Mouse (Mus musculus): ENCODE measurements at regions not wholly inside any gene's neighbourhood (a gene's known extent, or its start where the extent isn't known, plus 50 kb on each side); places are given as distances from the start of the nearest gene placed in this dataset.

- 73% methylated on average over 5 of the region's 5 CpGs for WGBS
- Histone ChIP-seq H3K79me2 (ENCODE audit: control insufficient read depth, insufficient read depth, low read length) (no peaks in the 10 kb centered on the region), H3K4me3 (ENCODE audit: insufficient read depth, low read depth, low read length) (no peak overlapping the region), H3K9ac (ENCODE audit: low read depth, low read length) (no peak overlapping the region), H3K4me1 (ENCODE audit: control insufficient read depth, insufficient read depth, low read length) (no peaks in the 10 kb centered on the region), H3K36me3 (ENCODE audit: control insufficient read depth, insufficient read depth, low read length) (no peaks in the 10 kb centered on the region), H3K27ac (replicated peaks; ENCODE audit: insufficient read depth, low read depth, low read length) (no peak overlapping the region), H3K27me3 (ENCODE audit: control insufficient read depth, insufficient read depth, low read length) (no peaks in the 10 kb centered on the region)
- DNase-seq (ENCODE audit: extremely low read depth, low read depth, low spot score) = no peak
- TF ChIP-seq CTCF (IDR thresholded peaks at IDR 0.05; ENCODE audit: low read depth, low read length) = no peak
- no peak for TF ChIP-seq POLR2A (IDR thresholded peaks at IDR 0.05; ENCODE audit: extremely low read depth, insufficient read depth, low read length)
Measured at GRCm38 (mm10) chr14:15801477-15802099, 362.8 kb upstream of the Lrrc3b start.

GRCm38 (mm10) chr14:15809083-15809482 is 370.3 kb upstream of the Lrrc3b start:
- H3K9ac ChIP-seq (ENCODE audit: low read depth, low read length) = no peak overlapping the region
- H3K36me3 ChIP-seq (ENCODE audit: control insufficient read depth, insufficient read depth, low read length) = no peaks in the 10 kb centered on the region
- DNase-seq (ENCODE audit: extremely low read depth, low read depth, low spot score) = no peak
- no peaks in the 10 kb centered on the region for H3K79me2 ChIP-seq (ENCODE audit: control insufficient read depth, insufficient read depth, low read length)
- no peaks in the 10 kb centered on the region for H3K4me1 ChIP-seq (ENCODE audit: control insufficient read depth, insufficient read depth, low read length)
- H3K27me3 ChIP-seq (ENCODE audit: control insufficient read depth, insufficient read depth, low read length) = no peaks in the 10 kb centered on the region
- no peak overlapping the region for H3K4me3 ChIP-seq (ENCODE audit: insufficient read depth, low read depth, low read length)
- TF ChIP-seq POLR2A (IDR thresholded peaks at IDR 0.05; ENCODE audit: extremely low read depth, insufficient read depth, low read length) = no peak
- TF ChIP-seq CTCF (IDR thresholded peaks at IDR 0.05; ENCODE audit: low read depth, low read length) = no peak
- WGBS = 64% methylated on average over 2 of the region's 2 CpGs
- no peak overlapping the region for H3K27ac ChIP-seq (replicated peaks; ENCODE audit: insufficient read depth, low read depth, low read length)

- H3K27me3 ChIP-seq (ENCODE audit: control insufficient read depth, insufficient read depth, low read length) = no peaks in the 10 kb centered on the region
- no peaks in the 10 kb centered on the region for H3K79me2 ChIP-seq (ENCODE audit: control insufficient read depth, insufficient read depth, low read length)
- no peaks in the 10 kb centered on the region for H3K4me1 ChIP-seq (ENCODE audit: control insufficient read depth, insufficient read depth, low read length)
- TF ChIP-seq CTCF (IDR thresholded peaks at IDR 0.05; ENCODE audit: low read depth, low read length) (no peak), POLR2A (IDR thresholded peaks at IDR 0.05; ENCODE audit: extremely low read depth, insufficient read depth, low read length) (no peak)
- WGBS = 79% methylated on average over 1 of the region's 1 CpGs
- DNase-seq (ENCODE audit: extremely low read depth, low read depth, low spot score) = no peak
- no peak overlapping the region for H3K27ac ChIP-seq (replicated peaks; ENCODE audit: insufficient read depth, low read depth, low read length)
- no peak overlapping the region for H3K9ac ChIP-seq (ENCODE audit: low read depth, low read length)
- H3K4me3 ChIP-seq (ENCODE audit: insufficient read depth, low read depth, low read length) = no peak overlapping the region
- no peaks in the 10 kb centered on the region for H3K36me3 ChIP-seq (ENCODE audit: control insufficient read depth, insufficient read depth, low read length)
Measured at GRCm38 (mm10) chr14:15841390-15842023, 402.7 kb upstream of the Lrrc3b start.

GRCm38 (mm10) chr14:15842024-15842599 is 403.3 kb upstream of the Lrrc3b start:
- Histone ChIP-seq H3K36me3 (ENCODE audit: control insufficient read depth, insufficient read depth, low read length) (no peaks in the 10 kb centered on the region), H3K4me3 (ENCODE audit: insufficient read depth, low read depth, low read length) (no peak overlapping the region), H3K79me2 (ENCODE audit: control insufficient read depth, insufficient read depth, low read length) (no peaks in the 10 kb centered on the region), H3K4me1 (ENCODE audit: control insufficient read depth, insufficient read depth, low read length) (no peaks in the 10 kb centered on the region), H3K9ac (ENCODE audit: low read depth, low read length) (no peak overlapping the region), H3K27me3 (ENCODE audit: control insufficient read depth, insufficient read depth, low read length) (no peaks in the 10 kb centered on the region), H3K27ac (replicated peaks; ENCODE audit: insufficient read depth, low read depth, low read length) (no peak overlapping the region)
- WGBS = 53% methylated on average over 1 of the region's 1 CpGs
- no peak for DNase-seq (ENCODE audit: extremely low read depth, low read depth, low spot score)
- no peak for TF ChIP-seq POLR2A (IDR thresholded peaks at IDR 0.05; ENCODE audit: extremely low read depth, insufficient read depth, low read length)
- no peak for TF ChIP-seq CTCF (IDR thresholded peaks at IDR 0.05; ENCODE audit: low read depth, low read length)

- H3K4me1 ChIP-seq (ENCODE audit: control insufficient read depth, insufficient read depth, low read length) = no peaks in the 10 kb centered on the region
- H3K4me3 ChIP-seq (ENCODE audit: insufficient read depth, low read depth, low read length) = no peak overlapping the region
- H3K27me3 ChIP-seq (ENCODE audit: control insufficient read depth, insufficient read depth, low read length) = no peaks in the 10 kb centered on the region
- DNase-seq (ENCODE audit: extremely low read depth, low read depth, low spot score) = no peak
- no peaks in the 10 kb centered on the region for H3K36me3 ChIP-seq (ENCODE audit: control insufficient read depth, insufficient read depth, low read length)
- no peaks in the 10 kb centered on the region for H3K79me2 ChIP-seq (ENCODE audit: control insufficient read depth, insufficient read depth, low read length)
- H3K9ac ChIP-seq (ENCODE audit: low read depth, low read length) = no peak overlapping the region
- 69% methylated on average over 3 of the region's 3 CpGs for WGBS
- TF ChIP-seq POLR2A (IDR thresholded peaks at IDR 0.05; ENCODE audit: extremely low read depth, insufficient read depth, low read length) (no peak), CTCF (IDR thresholded peaks at IDR 0.05; ENCODE audit: low read depth, low read length) (no peak)
- no peak overlapping the region for H3K27ac ChIP-seq (replicated peaks; ENCODE audit: insufficient read depth, low read depth, low read length)
Measured at GRCm38 (mm10) chr14:15868520-15868919, 380.6 kb upstream of the Ngly1 start.

GRCm38 (mm10) chr14:15872013-15872412 is 377.1 kb upstream of the Ngly1 start:
- Histone ChIP-seq H3K27ac (replicated peaks; ENCODE audit: insufficient read depth, low read depth, low read length) (no peak overlapping the region), H3K4me1 (ENCODE audit: control insufficient read depth, insufficient read depth, low read length) (no peaks in the 10 kb centered on the region), H3K27me3 (ENCODE audit: control insufficient read depth, insufficient read depth, low read length) (no peaks in the 10 kb centered on the region), H3K36me3 (ENCODE audit: control insufficient read depth, insufficient read depth, low read length) (no peaks in the 10 kb centered on the region), H3K79me2 (ENCODE audit: control insufficient read depth, insufficient read depth, low read length) (no peaks in the 10 kb centered on the region), H3K4me3 (ENCODE audit: insufficient read depth, low read depth, low read length) (no peak overlapping the region), H3K9ac (ENCODE audit: low read depth, low read length) (no peak overlapping the region)
- no peak for DNase-seq (ENCODE audit: extremely low read depth, low read depth, low spot score)
- 89% methylated on average over 2 of the region's 2 CpGs for WGBS
- TF ChIP-seq CTCF (IDR thresholded peaks at IDR 0.05; ENCODE audit: low read depth, low read length) (no peak), POLR2A (IDR thresholded peaks at IDR 0.05; ENCODE audit: extremely low read depth, insufficient read depth, low read length) (no peak)

Data from liver, adult 2 months (tissue).